Mouse (Mus musculus): ENCODE measurements around the gene Gm43517. TPM values are rescaled to one million over a fixed set of nuclear protein-coding genes. Genes with fewer than 3 reads are reported as not detected.

The Gm43517 gene
- total and polyA plus RNA-seq, 2 experiments from 2014 or later, result not detected

- no peaks in the 10 kb centered on the region for H3K36me3 ChIP-seq (replicated peaks; ENCODE audit: control insufficient read depth, insufficient read depth, low read length)
- H3K4me1 ChIP-seq (ENCODE audit: control insufficient read depth, insufficient read depth), result peaks cover 6% of the 10 kb centered on the region; the same call in 1 of the 2 replicates
- TF ChIP-seq EP300 (IDR thresholded peaks at IDR 0.05; ENCODE audit: low read depth), result no peak
- TF ChIP-seq CTCF (IDR thresholded peaks at IDR 0.05; ENCODE audit: low read depth), result no peak
- WGBS, result 1% methylated on average over 58 of the region's 61 CpGs
- no peak for DNase-seq (ENCODE audit: low spot score)
- H3K4me2 ChIP-seq (ENCODE audit: low read depth, low read length), result peak within 1 kb of the TSS; percentile 53
- H3K9ac ChIP-seq (replicated peaks; ENCODE audit: low read depth, low read length), result no peak within 1 kb of the TSS
- no peak within 1 kb of the TSS for H3K27ac ChIP-seq (ENCODE audit: low read depth)
- no peaks in the 10 kb centered on the region for H3K9me3 ChIP-seq (replicated peaks; ENCODE audit: control insufficient read depth, low read length)
- H3K4me3 ChIP-seq (ENCODE audit: low read depth, low read length), result peak within 1 kb of the TSS; percentile 42
- peaks cover 93% of the 10 kb centered on the region for H3K27me3 ChIP-seq (ENCODE audit: control insufficient read depth, insufficient read depth, low read length)
- peak; percentile 24; the same call in 1 of the 2 replicates for ATAC-seq (ENCODE audit: insufficient read depth, low read depth)
Measured at GRCm38 (mm10) chr12:49382565-49383520, 2.1 kb upstream of the Gm43517 start, which contains the start of gene Foxg1. Gene Foxg1, plus strand, starts transcription at chr12:49382660.

- WGBS, result 1% methylated on average over 56 of the region's 67 CpGs
- Histone ChIP-seq H3K9me3 (replicated peaks; ENCODE audit: control insufficient read depth, low read length) (no peaks in the 10 kb centered on the region), H3K4me1 (ENCODE audit: control insufficient read depth, insufficient read depth) (peaks cover 6% of the 10 kb centered on the region; the same call in 1 of the 2 replicates), H3K27me3 (ENCODE audit: control insufficient read depth, insufficient read depth, low read length) (peaks cover 91% of the 10 kb centered on the region), H3K36me3 (replicated peaks; ENCODE audit: control insufficient read depth, insufficient read depth, low read length) (no peaks in the 10 kb centered on the region), H3K27ac (ENCODE audit: low read depth) (no peak overlapping the region), H3K4me3 (ENCODE audit: low read depth, low read length) (peak overlapping the region; percentile 42), H3K4me2 (ENCODE audit: low read depth, low read length) (peak overlapping the region; percentile 53), H3K9ac (replicated peaks; ENCODE audit: low read depth, low read length) (no peak overlapping the region)
- ATAC-seq (ENCODE audit: insufficient read depth, low read depth), result peak; percentile 24; the same call in 1 of the 2 replicates
- no peak for TF ChIP-seq CTCF (IDR thresholded peaks at IDR 0.05; ENCODE audit: low read depth)
- TF ChIP-seq EP300 (IDR thresholded peaks at IDR 0.05; ENCODE audit: low read depth), result no peak
- DNase-seq (ENCODE audit: low spot score), result no peak
Measured at GRCm38 (mm10) chr12:49383521-49384133, 1.3 kb upstream of the Gm43517 start.

- Histone ChIP-seq H3K9ac (replicated peaks; ENCODE audit: low read depth, low read length) (no peak overlapping the region), H3K9me3 (replicated peaks; ENCODE audit: control insufficient read depth, low read length) (no peaks in the 10 kb centered on the region), H3K27me3 (ENCODE audit: control insufficient read depth, insufficient read depth, low read length) (peaks cover 87% of the 10 kb centered on the region), H3K4me1 (ENCODE audit: control insufficient read depth, insufficient read depth) (peaks cover 6% of the 10 kb centered on the region; the same call in 1 of the 2 replicates), H3K4me3 (ENCODE audit: low read depth, low read length) (peak overlapping the region; percentile 42), H3K4me2 (ENCODE audit: low read depth, low read length) (peak overlapping the region; percentile 53), H3K27ac (ENCODE audit: low read depth) (no peak overlapping the region), H3K36me3 (replicated peaks; ENCODE audit: control insufficient read depth, insufficient read depth, low read length) (no peaks in the 10 kb centered on the region)
- TF ChIP-seq CTCF (IDR thresholded peaks at IDR 0.05; ENCODE audit: low read depth), result no peak
- no peak for TF ChIP-seq EP300 (IDR thresholded peaks at IDR 0.05; ENCODE audit: low read depth)
- ATAC-seq (ENCODE audit: insufficient read depth, low read depth) (no peak), DNase-seq (ENCODE audit: low spot score) (no peak)
- WGBS, result under 1% methylated on average over 50 of the region's 66 CpGs
Measured at GRCm38 (mm10) chr12:49384295-49384875, 589 bp upstream of the Gm43517 start.

- H3K9ac ChIP-seq (replicated peaks; ENCODE audit: low read depth, low read length), result no peak overlapping the region
- H3K27me3 ChIP-seq (ENCODE audit: control insufficient read depth, insufficient read depth, low read length), result peaks cover 87% of the 10 kb centered on the region
- no peak for DNase-seq (ENCODE audit: low spot score)
- H3K4me1 ChIP-seq (ENCODE audit: control insufficient read depth, insufficient read depth), result peaks cover 6% of the 10 kb centered on the region; the same call in 1 of the 2 replicates
- TF ChIP-seq CTCF (IDR thresholded peaks at IDR 0.05; ENCODE audit: low read depth) (no peak), EP300 (IDR thresholded peaks at IDR 0.05; ENCODE audit: low read depth) (no peak)
- 0 out of 2 replicates have a peak overlapping the region, but pooled peaks have one; percentile 42 for H3K4me3 ChIP-seq (ENCODE audit: low read depth, low read length)
- 4% methylated on average over 23 of the region's 23 CpGs for WGBS
- no peak for ATAC-seq (ENCODE audit: insufficient read depth, low read depth)
- H3K27ac ChIP-seq (ENCODE audit: low read depth), result no peak overlapping the region
- no peaks in the 10 kb centered on the region for H3K9me3 ChIP-seq (replicated peaks; ENCODE audit: control insufficient read depth, low read length)
- no peak overlapping the region for H3K4me2 ChIP-seq (ENCODE audit: low read depth, low read length)
- H3K36me3 ChIP-seq (replicated peaks; ENCODE audit: control insufficient read depth, insufficient read depth, low read length), result no peaks in the 10 kb centered on the region
Measured at GRCm38 (mm10) chr12:49385631-49385990, 637 bp downstream of the Gm43517 start.

GRCm38 (mm10) chr12:49386081-49386805 lies 1.3 kb downstream of the Gm43517 start:
- Histone ChIP-seq H3K4me3 (ENCODE audit: low read depth, low read length) (no peak overlapping the region), H3K27me3 (ENCODE audit: control insufficient read depth, insufficient read depth, low read length) (peaks cover 87% of the 10 kb centered on the region), H3K4me1 (ENCODE audit: control insufficient read depth, insufficient read depth) (peaks cover 6% of the 10 kb centered on the region; the same call in 1 of the 2 replicates), H3K27ac (ENCODE audit: low read depth) (no peak overlapping the region), H3K9me3 (replicated peaks; ENCODE audit: control insufficient read depth, low read length) (no peaks in the 10 kb centered on the region), H3K4me2 (ENCODE audit: low read depth, low read length) (no peak overlapping the region), H3K9ac (replicated peaks; ENCODE audit: low read depth, low read length) (no peak overlapping the region), H3K36me3 (replicated peaks; ENCODE audit: control insufficient read depth, insufficient read depth, low read length) (no peaks in the 10 kb centered on the region)
- TF ChIP-seq EP300 (IDR thresholded peaks at IDR 0.05; ENCODE audit: low read depth) (no peak), CTCF (IDR thresholded peaks at IDR 0.05; ENCODE audit: low read depth) (no peak)
- 15% methylated on average over 10 of the region's 10 CpGs for WGBS
- ATAC-seq (ENCODE audit: insufficient read depth, low read depth), result no peak
- DNase-seq (ENCODE audit: low spot score), result no peak

All from heart, postnatal 0 days (tissue).